12 mouse cellular contexts compared by ENCODE assay signal in the genomic region with DNA sequence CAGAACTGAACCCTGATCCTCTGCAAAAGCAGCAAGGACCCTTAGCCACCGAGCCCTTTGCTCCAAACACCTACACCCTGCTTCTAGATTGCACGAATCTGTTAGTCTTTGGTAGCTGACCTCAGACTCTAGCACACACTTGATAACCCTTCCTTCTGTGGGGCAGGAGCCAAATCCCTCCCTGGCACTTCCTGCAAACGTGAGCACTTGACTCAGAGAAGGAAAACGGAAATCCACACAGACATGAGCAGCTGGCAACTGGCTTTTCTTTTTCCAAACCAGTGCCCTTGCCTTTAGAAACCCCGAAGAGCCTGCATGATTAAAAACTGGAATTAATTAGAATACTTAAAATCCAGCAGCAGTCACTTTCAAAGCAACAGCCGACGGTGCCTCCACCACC.
A peak's percentile ranks its signal among the peaks of the same experiment; 100 is the strongest.
DNase-seq lines count a peak whose midpoint lies in the region; ATAC-seq lines count a peak whose summit lies in the region.
"Had no signal": no experiment of that assay in that cellular context is flagged by ENCODE, and none has a peak within 500 bp of the region (broad histone marks: within the 10 kb centered on the region; RNA-seq: fewer than 3 reads in every experiment).

No protein-coding gene starts in this region.

- H3K27me3 ChIP-seq in midbrain, embryonic 10.5 days (ENCODE audit: low read depth, poor library complexity, severe bottlenecking): peaks cover 6% of the 10 kb centered on the region
- H3K27me3 ChIP-seq in midbrain, embryonic 16.5 days (ENCODE audit: control insufficient read depth, insufficient read depth, low read depth, low read length): no peaks in the 10 kb centered on the region; the same call in 1 of the 2 replicates
- H3K27me3 ChIP-seq in neural tube, embryonic 14.5 days (ENCODE audit: control insufficient read depth, insufficient read depth, low read length): no peaks in the 10 kb centered on the region
- H3K27me3 ChIP-seq: Patski had no signal

- WGBS in midbrain, embryonic 10.5 days: 63% methylated on average over 7 of the region's 7 CpGs
- WGBS in midbrain, embryonic 16.5 days: 28% methylated on average over 7 of the region's 7 CpGs
- 36% methylated on average over 7 of the region's 7 CpGs for WGBS in large intestine, adult 2 months
- WGBS in neural tube, embryonic 14.5 days: 30% methylated on average over 7 of the region's 7 CpGs

- no peak overlapping the region for H3K4me3 ChIP-seq in midbrain, embryonic 10.5 days
- H3K4me3 ChIP-seq in midbrain, embryonic 16.5 days (ENCODE audit: low read depth, low read length): no peak overlapping the region
- no peak overlapping the region for H3K4me3 ChIP-seq in neural tube, embryonic 14.5 days (ENCODE audit: low read depth, low read length)
- H3K4me3 ChIP-seq: heart, adult 2 months; midbrain, embryonic 12.5 days had no signal

- no peak overlapping the region for H3K9ac ChIP-seq in midbrain, embryonic 16.5 days (ENCODE audit: low read depth, low read length)
- H3K9ac ChIP-seq in neural tube, embryonic 14.5 days (replicated peaks; ENCODE audit: low read depth, low read length): no peak overlapping the region
- H3K9ac ChIP-seq: midbrain, embryonic 12.5 days had no signal

- no peaks in the 10 kb centered on the region for H3K36me3 ChIP-seq in midbrain, embryonic 10.5 days
- no peaks in the 10 kb centered on the region for H3K36me3 ChIP-seq in midbrain, embryonic 16.5 days (ENCODE audit: control insufficient read depth, insufficient read depth, low read length)
- no peaks in the 10 kb centered on the region for H3K36me3 ChIP-seq in neural tube, embryonic 14.5 days (ENCODE audit: control insufficient read depth, insufficient read depth, low read length)
- H3K36me3 ChIP-seq: midbrain, embryonic 12.5 days had no signal

- peak; percentile 42 to 50 for DNase-seq in cerebellum, postnatal 10 days
- DNase-seq in cerebellum, adult 9-11 months: no peak
- no peak for DNase-seq in midbrain, embryonic 10.5 days (ENCODE audit: low spot score)
- DNase-seq in large intestine, adult 2 months (ENCODE audit: low read depth, low spot score): peak; percentile 2
- no peak for DNase-seq in layer of hippocampus, postnatal 14 days (ENCODE audit: low spot score in 2 of 2)
- no peak for DNase-seq in cerebellum, postnatal 25 days

- no peak for ATAC-seq in midbrain, embryonic 16.5 days
- ATAC-seq in neural tube, embryonic 14.5 days (ENCODE audit: low read depth): no peak
- ATAC-seq: intestine, postnatal 0 days; Patski had no signal

- peaks cover 28% of the 10 kb centered on the region for H3K4me1 ChIP-seq in midbrain, embryonic 10.5 days
- H3K4me1 ChIP-seq in midbrain, embryonic 16.5 days (ENCODE audit: control insufficient read depth, insufficient read depth, low read length): peaks cover 11% of the 10 kb centered on the region; the same call in 1 of the 2 replicates
- peaks cover 18% of the 10 kb centered on the region; the same call in 1 of the 2 replicates for H3K4me1 ChIP-seq in neural tube, embryonic 14.5 days (ENCODE audit: control insufficient read depth, insufficient read depth, low read length)

- no peaks in the 10 kb centered on the region for H3K9me3 ChIP-seq in midbrain, embryonic 10.5 days (replicated peaks)
- H3K9me3 ChIP-seq in midbrain, embryonic 16.5 days (replicated peaks; ENCODE audit: control insufficient read depth, low read length, poor library complexity, severe bottlenecking): no peaks in the 10 kb centered on the region
- no peaks in the 10 kb centered on the region for H3K9me3 ChIP-seq in neural tube, embryonic 14.5 days (ENCODE audit: control insufficient read depth, low read length)
- H3K9me3 ChIP-seq: midbrain, embryonic 12.5 days had no signal

- H3K4me2 ChIP-seq in midbrain, embryonic 16.5 days (ENCODE audit: low read length): no peak overlapping the region
- no peak overlapping the region for H3K4me2 ChIP-seq in neural tube, embryonic 14.5 days (ENCODE audit: low read depth, low read length)
- H3K4me2 ChIP-seq: midbrain, embryonic 12.5 days had no signal

- H3K27ac ChIP-seq in midbrain, embryonic 10.5 days (replicated peaks): peak overlapping the region; percentile 35
- H3K27ac ChIP-seq in midbrain, embryonic 16.5 days (ENCODE audit: low read length): no peak overlapping the region
- peak overlapping the region; percentile 60; the same call in 1 of the 2 replicates for H3K27ac ChIP-seq in neural tube, embryonic 14.5 days (ENCODE audit: low read depth, low read length)
- H3K27ac ChIP-seq: heart, adult 2 months; midbrain, embryonic 12.5 days had no signal

Comparison
In these comparisons a context has a peak if more than half of its experiments do, and no peak if none do; other contexts are left out.
1. DNase-seq: peak in cerebellum, postnatal 10 days (2 of 2) and large intestine, adult 2 months (single experiment); none in cerebellum, adult 9-11 months (single experiment), midbrain, embryonic 10.5 days (single experiment), layer of hippocampus, postnatal 14 days (0 of 2) and cerebellum, postnatal 25 days (0 of 2).